Mouse (Mus musculus): ENCODE results near the gene Gm3002. TPM values are rescaled to one million over a fixed set of nuclear protein-coding genes. Genes with fewer than 3 reads are reported as not detected.

Gene Gm3002
- polyA plus RNA-seq (2014; fragmentation: Illumina TruSeq; extraction: RNeasy Lipid Tissue Mini Kit (QIAGEN cat#74804); ENCODE audit: low read depth, low replicate concordance), result not detected

DNA sequence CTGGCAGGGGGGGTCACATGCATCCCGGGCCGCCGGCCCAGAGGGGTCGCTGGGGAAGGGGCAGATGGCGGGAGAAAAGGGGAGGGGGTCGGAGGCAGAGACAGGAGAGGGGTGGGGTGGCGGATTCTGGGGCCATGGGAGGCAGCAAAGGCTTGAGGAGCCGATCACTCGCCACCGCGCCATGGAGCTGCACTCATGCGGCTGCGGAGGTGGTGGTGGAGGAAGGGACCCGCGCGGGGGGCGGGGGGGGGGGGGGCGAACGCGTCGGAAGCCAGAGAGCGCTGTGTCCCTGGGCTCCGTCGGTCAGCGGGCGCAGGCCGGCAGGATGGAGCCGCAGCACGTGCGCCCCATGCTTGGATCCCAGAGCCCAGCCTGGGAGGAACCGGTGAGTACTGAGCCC is at the start of gene Gm3002:
TSS of gene Gm3002 (plus strand) at position 301 of the 400 bp plus-strand sequence.

DNA sequence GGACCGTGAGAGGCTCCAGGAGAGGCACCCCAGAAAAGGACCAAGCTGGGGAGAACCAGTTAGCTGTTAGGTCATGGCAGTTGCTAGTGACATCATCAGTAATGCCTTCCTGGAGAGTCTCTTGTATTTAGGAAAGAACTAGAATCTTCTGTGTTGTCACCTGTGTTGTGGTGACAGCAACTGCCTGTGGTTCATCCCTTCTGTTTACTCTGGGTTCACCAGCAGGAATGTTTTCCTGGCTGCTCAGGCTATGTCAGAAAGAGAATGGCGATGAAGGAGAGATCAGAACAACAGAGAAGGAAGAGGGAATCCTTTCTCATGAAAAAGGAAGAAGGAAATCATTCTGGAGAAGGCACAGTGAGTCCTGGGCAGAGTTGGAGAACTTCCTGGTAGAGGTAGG is 36.1 kb downstream of the Gm3002 start, which contains the start of gene Gm3033:
TSS of gene Gm3033 (plus strand) at position 301 of the 400 bp plus-strand sequence.

DNA sequence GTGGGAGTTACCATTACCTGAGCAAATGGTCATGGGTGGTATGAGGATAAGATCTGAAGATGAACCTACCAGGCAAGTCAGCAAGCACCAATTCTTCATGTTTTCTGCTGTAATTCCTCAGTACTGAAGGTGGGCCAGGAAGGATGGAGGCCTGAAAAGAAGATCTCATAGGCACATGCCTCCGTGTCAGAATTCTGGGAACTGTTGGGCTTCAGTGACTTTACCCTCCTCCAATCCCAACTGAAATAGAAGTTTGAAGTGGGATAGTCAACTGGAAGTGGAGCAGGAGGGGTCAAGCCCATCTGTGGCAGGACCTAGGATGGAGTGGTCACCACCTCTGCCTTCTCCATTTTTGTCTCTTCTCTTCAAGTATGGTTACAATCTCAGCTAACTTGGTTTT is 74.0 kb downstream of the Gm3002 start, which contains the start of gene Gm2916:
TSS of gene Gm2916 (plus strand) at position 301 of the 400 bp plus-strand sequence.

DNA sequence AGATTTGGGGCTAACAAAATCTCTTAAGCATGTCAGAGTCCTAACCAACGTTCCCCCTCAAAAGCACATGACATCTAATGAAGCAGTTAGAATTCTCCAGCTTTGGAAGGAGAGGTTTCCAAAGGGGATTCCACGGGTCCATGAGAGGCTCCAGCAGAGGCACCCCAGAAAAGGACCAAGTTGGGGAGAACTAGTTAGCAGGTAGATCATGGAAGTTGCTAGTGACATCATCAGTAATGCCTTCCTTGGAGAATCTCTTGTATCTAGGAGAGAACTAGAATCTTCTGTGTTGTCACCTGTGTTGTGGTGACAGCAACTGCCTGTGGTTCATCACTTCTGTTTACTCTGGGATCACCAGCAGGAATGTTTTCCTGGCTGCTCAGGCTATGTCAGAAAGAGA is 121.6 kb downstream of the Gm3002 start, which contains the start of gene Gm3029:
TSS of gene Gm3029 (plus strand) at position 301 of the 400 bp plus-strand sequence.

DNA sequence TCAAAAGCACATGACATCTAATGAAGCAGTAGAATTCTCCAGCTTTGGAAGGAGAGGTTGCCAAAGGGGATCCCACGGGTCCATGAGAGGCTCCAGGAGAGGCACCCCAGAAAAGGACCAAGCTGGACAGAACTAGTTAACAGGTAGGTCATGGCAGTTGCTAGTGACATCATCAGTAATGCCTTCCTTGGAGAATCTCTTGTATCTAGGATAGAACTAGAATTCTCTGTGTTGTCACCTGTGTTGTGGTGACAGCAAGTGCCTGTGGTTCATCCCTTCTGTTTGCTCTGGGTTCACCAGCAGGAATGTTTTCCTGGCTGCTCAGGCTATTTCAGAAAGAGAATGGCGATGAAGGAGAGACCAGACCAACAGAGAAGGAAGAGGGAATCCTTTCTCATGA is 153.4 kb downstream of the Gm3002 start, which contains the start of gene Gm3095:
TSS of gene Gm3095 (plus strand) at position 301 of the 400 bp plus-strand sequence.

DNA sequence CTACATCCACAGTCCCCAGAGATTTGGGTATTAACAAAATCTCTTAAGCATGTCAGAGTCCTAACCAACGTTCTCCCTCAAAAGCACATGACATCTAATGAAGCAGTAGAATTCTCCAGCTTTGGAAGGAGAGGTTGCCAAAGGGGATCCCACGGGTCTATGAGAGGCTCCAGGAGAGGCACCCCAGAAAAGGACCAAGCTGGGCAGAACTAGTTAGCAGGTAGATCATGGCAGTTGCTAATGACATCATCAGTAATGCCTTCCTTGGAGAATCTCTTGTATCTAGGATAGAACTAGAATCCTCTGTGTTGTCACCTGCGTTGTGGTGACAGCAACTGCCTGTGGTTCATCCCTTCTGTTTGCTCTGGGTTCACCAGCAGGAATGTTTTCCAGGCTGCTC is 188.2 kb downstream of the Gm3002 start, which contains the start of gene Gm3099:
TSS of gene Gm3099 (plus strand) at position 301 of the 400 bp plus-strand sequence.

Other genes with a start within 250 kb of the Gm3002 start
- gene Gm3012, start 175.6 kb upstream of the Gm3002 start, polyA plus RNA-seq (2014; fragmentation: Illumina TruSeq; extraction: RNeasy Lipid Tissue Mini Kit (QIAGEN cat#74804); ENCODE audit: low read depth, low replicate concordance), result not detected
- not detected for gene Gm3020, start 158.0 kb upstream of the Gm3002 start, polyA plus RNA-seq (2014; fragmentation: Illumina TruSeq; extraction: RNeasy Lipid Tissue Mini Kit (QIAGEN cat#74804); ENCODE audit: low read depth, low replicate concordance)
- not detected for gene Gm3043, start 121.3 kb upstream of the Gm3002 start, polyA plus RNA-seq (2014; fragmentation: Illumina TruSeq; extraction: RNeasy Lipid Tissue Mini Kit (QIAGEN cat#74804); ENCODE audit: low read depth, low replicate concordance)
- gene Gm3033, start 36.2 kb downstream of the Gm3002 start, polyA plus RNA-seq (2014; fragmentation: Illumina TruSeq; extraction: RNeasy Lipid Tissue Mini Kit (QIAGEN cat#74804); ENCODE audit: low read depth, low replicate concordance), result not detected
- gene Gm2916, start 74.1 kb downstream of the Gm3002 start, polyA plus RNA-seq (2014; fragmentation: Illumina TruSeq; extraction: RNeasy Lipid Tissue Mini Kit (QIAGEN cat#74804); ENCODE audit: low read depth, low replicate concordance), result not detected
- not detected for gene Gm3029, start 121.7 kb downstream of the Gm3002 start, polyA plus RNA-seq (2014; fragmentation: Illumina TruSeq; extraction: RNeasy Lipid Tissue Mini Kit (QIAGEN cat#74804); ENCODE audit: low read depth, low replicate concordance)
- not detected for gene Gm3095, start 153.5 kb downstream of the Gm3002 start, polyA plus RNA-seq (2014; fragmentation: Illumina TruSeq; extraction: RNeasy Lipid Tissue Mini Kit (QIAGEN cat#74804); ENCODE audit: low read depth, low replicate concordance)
- not detected for gene Gm3099, start 188.3 kb downstream of the Gm3002 start, polyA plus RNA-seq (2014; fragmentation: Illumina TruSeq; extraction: RNeasy Lipid Tissue Mini Kit (QIAGEN cat#74804); ENCODE audit: low read depth, low replicate concordance)
- gene Gm5796, start 213.9 kb downstream of the Gm3002 start, polyA plus RNA-seq (2014; fragmentation: Illumina TruSeq; extraction: RNeasy Lipid Tissue Mini Kit (QIAGEN cat#74804); ENCODE audit: low read depth, low replicate concordance), result not detected